7 mouse cellular contexts compared by ENCODE assay signal in genomic region chr4:98107936-98108675, GRCm38 (mm10).
DNase-seq lines count a peak whose midpoint lies in the region; ATAC-seq and TF ChIP-seq lines count a peak whose summit lies in the region.

No protein-coding gene starts in this region.

- peak overlapping the region; percentile 30; the same call in 1 of the 2 replicates for H3K4me2 ChIP-seq in kidney, postnatal 0 days (ENCODE audit: low read length)
- H3K4me2 ChIP-seq in forebrain, embryonic 13.5 days = peak overlapping the region; percentile 40
- no peak overlapping the region for H3K4me2 ChIP-seq in intestine, embryonic 15.5 days (replicated peaks)
- H3K4me2 ChIP-seq in neural tube, embryonic 14.5 days (ENCODE audit: low read depth, low read length) = peak overlapping the region; percentile 6; the same call in 1 of the 2 replicates

- TF ChIP-seq CTCF in kidney, postnatal 0 days (IDR thresholded peaks at IDR 0.05; ENCODE audit: low read depth) = no peak

- H3K27me3 ChIP-seq in kidney, postnatal 0 days (ENCODE audit: insufficient read depth, low read length) = no peaks in the 10 kb centered on the region
- H3K27me3 ChIP-seq in forebrain, embryonic 13.5 days = no peaks in the 10 kb centered on the region
- no peaks in the 10 kb centered on the region for H3K27me3 ChIP-seq in intestine, embryonic 15.5 days (replicated peaks)
- no peaks in the 10 kb centered on the region for H3K27me3 ChIP-seq in neural tube, embryonic 14.5 days (ENCODE audit: control insufficient read depth, insufficient read depth, low read length)

- peaks cover 22% of the 10 kb centered on the region for H3K4me1 ChIP-seq in kidney, postnatal 0 days (replicated peaks; ENCODE audit: insufficient read depth, low read length)
- H3K4me1 ChIP-seq in forebrain, embryonic 13.5 days = peaks cover 76% of the 10 kb centered on the region
- H3K4me1 ChIP-seq in intestine, embryonic 15.5 days (replicated peaks) = peaks cover 28% of the 10 kb centered on the region
- peaks cover 23% of the 10 kb centered on the region for H3K4me1 ChIP-seq in neural tube, embryonic 14.5 days (ENCODE audit: control insufficient read depth, insufficient read depth, low read length)

- no peaks in the 10 kb centered on the region for H3K9me3 ChIP-seq in kidney, postnatal 0 days (replicated peaks; ENCODE audit: low read length)
- H3K9me3 ChIP-seq in forebrain, embryonic 13.5 days (replicated peaks) = no peaks in the 10 kb centered on the region
- H3K9me3 ChIP-seq in intestine, embryonic 15.5 days = no peaks in the 10 kb centered on the region
- no peaks in the 10 kb centered on the region for H3K9me3 ChIP-seq in neural tube, embryonic 14.5 days (ENCODE audit: control insufficient read depth, low read length)

- no peak overlapping the region for H3K4me3 ChIP-seq in kidney, postnatal 0 days (replicated peaks; ENCODE audit: low read depth, low read length)
- no peak overlapping the region for H3K4me3 ChIP-seq in forebrain, embryonic 13.5 days
- H3K4me3 ChIP-seq in intestine, embryonic 15.5 days (replicated peaks) = no peak overlapping the region
- no peak overlapping the region for H3K4me3 ChIP-seq in neural tube, embryonic 14.5 days (ENCODE audit: low read depth, low read length)

- H3K36me3 ChIP-seq in kidney, postnatal 0 days (ENCODE audit: insufficient read depth, low read length) = no peaks in the 10 kb centered on the region
- H3K36me3 ChIP-seq in forebrain, embryonic 13.5 days (ENCODE audit: poor library complexity, severe bottlenecking) = no peaks in the 10 kb centered on the region
- H3K36me3 ChIP-seq in intestine, embryonic 15.5 days = no peaks in the 10 kb centered on the region
- H3K36me3 ChIP-seq in neural tube, embryonic 14.5 days (ENCODE audit: control insufficient read depth, insufficient read depth, low read length) = no peaks in the 10 kb centered on the region

- DNase-seq in kidney, postnatal 0 days (ENCODE audit: low spot score) = peak; percentile 65
- no peak for DNase-seq in kidney, postnatal 25 days
- DNase-seq in gastrocnemius, adult 8-10 months (ENCODE audit: low spot score in 2 of 2) = no peak
- DNase-seq in layer of hippocampus, postnatal 36 days = no peak

- H3K9ac ChIP-seq in kidney, postnatal 0 days (ENCODE audit: low read depth, low read length) = no peak overlapping the region
- no peak overlapping the region for H3K9ac ChIP-seq in forebrain, embryonic 13.5 days
- H3K9ac ChIP-seq in intestine, embryonic 15.5 days = no peak overlapping the region
- no peak overlapping the region for H3K9ac ChIP-seq in neural tube, embryonic 14.5 days (replicated peaks; ENCODE audit: low read depth, low read length)

- 16% methylated on average over 9 of the region's 9 CpGs for WGBS in kidney, postnatal 0 days
- WGBS in forebrain, embryonic 13.5 days = 2% methylated on average over 9 of the region's 9 CpGs
- WGBS in intestine, embryonic 15.5 days = 9% methylated on average over 9 of the region's 9 CpGs
- 6% methylated on average over 9 of the region's 9 CpGs for whole genome bisulfite sequencing in neural tube, embryonic 14.5 days

- no peak for ATAC-seq in kidney, postnatal 0 days (replicated peaks; ENCODE audit: low FRiP score, low read depth)
- no peak for ATAC-seq in forebrain, embryonic 13.5 days
- peak; percentile 2; the same call in 1 of the 2 replicates for ATAC-seq in intestine, embryonic 15.5 days
- no peak for ATAC-seq in neural tube, embryonic 14.5 days (ENCODE audit: low read depth)

- 0 out of 2 replicates have a peak overlapping the region, but pooled peaks have one; percentile 31 for H3K27ac ChIP-seq in kidney, postnatal 0 days
- H3K27ac ChIP-seq in forebrain, embryonic 13.5 days = peak overlapping the region; percentile 94
- no peak overlapping the region; the same call in 1 of the 2 replicates for H3K27ac ChIP-seq in intestine, embryonic 15.5 days
- peak overlapping the region; percentile 80; the same call in 1 of the 2 replicates for H3K27ac ChIP-seq in neural tube, embryonic 14.5 days (ENCODE audit: low read depth, low read length)
